Mouse (Mus musculus) cerebellum, postnatal 36 days (tissue): ENCODE data around the gene Med15.
A peak's percentile ranks its signal among the peaks of the same experiment; 100 is the strongest.

Source experiments
- DNase-seq, 2 experiments: peaks; one replicate each; pipeline ENCODE4 v3.0.0; 2021 to 2022; ENCODE audit warnings: mixed read lengths in 2 of 2

Gene Med15

GRCm38 (mm10) chr16:17647566-17648340 lies 84.9 kb downstream of the Med15 start:
- DNase-seq, result peak; percentile 45 to 47

GRCm38 (mm10) chr16:17647156-17647555 lies 85.5 kb downstream of the Med15 start:
- peak in 1 of 2 experiments; percentile 34 for DNase-seq

- DNase-seq, result peak; percentile 81 to 88
These were observed 86.2 kb downstream of the Med15 start, which contains the start of gene Ccdc74a for GRCm38 (mm10) chr16:17646310-17647114. Gene Ccdc74a (plus strand): TSS chr16:17646470.

- no peak for DNase-seq
These were observed 89.2 kb downstream of the Med15 start for GRCm38 (mm10) chr16:17643437-17643990.

GRCm38 (mm10) chr16:17642311-17642710 lies 90.4 kb downstream of the Med15 start:
- peak; percentile 89 to 90 for DNase-seq

- peak in 1 of 2 experiments; percentile 30 for DNase-seq
These were observed 91.4 kb downstream of the Med15 start for GRCm38 (mm10) chr16:17641301-17641700.

- no peak for DNase-seq
These were observed 92.0 kb downstream of the Med15 start for GRCm38 (mm10) chr16:17640706-17641105.

GRCm38 (mm10) chr16:17639951-17640350 lies 92.7 kb downstream of the Med15 start:
- DNase-seq, result no peak

GRCm38 (mm10) chr16:17639081-17639480 lies 93.6 kb downstream of the Med15 start:
- no peak for DNase-seq

GRCm38 (mm10) chr16:17638036-17638628 lies 94.6 kb downstream of the Med15 start:
- DNase-seq, result no peak

GRCm38 (mm10) chr16:17637610-17638009 lies 95.1 kb downstream of the Med15 start:
- no peak for DNase-seq

GRCm38 (mm10) chr16:17636904-17637303 lies 95.8 kb downstream of the Med15 start:
- no peak for DNase-seq

- DNase-seq, result no peak
These were observed 99.1 kb downstream of the Med15 start for GRCm38 (mm10) chr16:17633481-17634181.

GRCm38 (mm10) chr16:17632580-17632979 lies 100.1 kb downstream of the Med15 start:
- no peak for DNase-seq

- no peak for DNase-seq
These were observed 106.5 kb downstream of the Med15 start for GRCm38 (mm10) chr16:17626269-17626555.

- DNase-seq, result no peak
These were observed 107.0 kb downstream of the Med15 start for GRCm38 (mm10) chr16:17625488-17626268.

- no peak for DNase-seq
These were observed 110.8 kb downstream of the Med15 start for GRCm38 (mm10) chr16:17621936-17622335.

GRCm38 (mm10) chr16:17619198-17620105 lies 113.2 kb downstream of the Med15 start, which contains the start of gene Smpd4:
Gene Smpd4 (plus strand): TSS chr16:17619354.
- peak; percentile 90 to 94 for DNase-seq

- DNase-seq, result peak; percentile 71 to 72
These were observed 114.6 kb downstream of the Med15 start for GRCm38 (mm10) chr16:17617922-17618565.

- no peak for DNase-seq
These were observed 116.5 kb downstream of the Med15 start for GRCm38 (mm10) chr16:17616212-17616611.
